Mouse (Mus musculus) C2C12 (cell line): Measurements from ENCODE around the gene Prkab2. TPM values are rescaled to one million over a fixed set of nuclear protein-coding genes. Genes with fewer than 3 reads are reported as not detected.

Source experiments
- H3K27me3 ChIP-seq: one replicate; pipeline ENCODE4 v1.6.1; 2011; ENCODE audit not compliant: control insufficient read depth, insufficient read depth, insufficient read length
- H3K36me3 ChIP-seq: one replicate; pipeline ENCODE4 v1.6.1; 2011; ENCODE audit not compliant: control insufficient read depth, insufficient read depth
- H3K4me3 ChIP-seq: one replicate; pipeline ENCODE4 v1.5.1; 2011; ENCODE audit warnings: mild to moderate bottlenecking, control low read depth; ENCODE audit not compliant: poor library complexity, insufficient read depth, severe bottlenecking
- H3K79me2 ChIP-seq: one replicate; pipeline ENCODE4 v1.6.1; 2011; ENCODE audit not compliant: control insufficient read depth, insufficient read depth
- H3K79me3 ChIP-seq: one replicate; pipeline ENCODE4 v1.6.1; 2011; ENCODE audit warnings: low read depth, control low read depth
- H3ac ChIP-seq: one replicate; pipeline ENCODE3; 2011; ENCODE audit warnings: low read depth; ENCODE audit not compliant: control insufficient read depth, insufficient read length
- CEBPB ChIP-seq: IDR thresholded peaks from one replicate; pipeline ENCODE4 v1.6.1; 2011; ENCODE audit warnings: low read depth, mild to moderate bottlenecking, control low read depth, moderate library complexity
- CTCF ChIP-seq: IDR thresholded peaks from one replicate; pipeline ENCODE4 v1.5.1; 2011; ENCODE audit not compliant: control insufficient read depth, insufficient read depth, insufficient read length
- FOSL1 ChIP-seq: IDR thresholded peaks from one replicate; pipeline ENCODE4 v1.8.0; 2011; ENCODE audit warnings: mild to moderate bottlenecking, low read length; ENCODE audit not compliant: poor library complexity, insufficient read depth, severe bottlenecking
- MAX ChIP-seq: IDR thresholded peaks from one replicate; pipeline ENCODE4 v1.6.1; 2011; ENCODE audit warnings: mild to moderate bottlenecking, control low read depth
- MYOD1 ChIP-seq: IDR thresholded peaks from one replicate; pipeline ENCODE4 v1.6.1; 2011; ENCODE audit warnings: low read depth; ENCODE audit not compliant: control insufficient read depth, insufficient read length
- MYOG ChIP-seq: IDR thresholded peaks from one replicate; pipeline ENCODE4 v1.6.1; 2011; ENCODE audit not compliant: control insufficient read depth, insufficient read length; ENCODE audit errors: extremely low read depth
- USF1 ChIP-seq: IDR thresholded peaks from one replicate; pipeline ENCODE4 v1.6.1; 2011; ENCODE audit warnings: low read depth, mild to moderate bottlenecking, control low read depth, moderate library complexity
- microRNA-seq: library from miRNA; unstranded; fragments of <30 nt; microRNA quantifications from one replicate; pipeline ENCODE4, GENCODE M21; 2019; ENCODE audit warnings: borderline microRNAs expressed
- polyA plus RNA-seq: library from polyadenylated mRNA; unstranded; fragments of >200 nt; fragmentation: generic; extraction: Trizol; gene quantifications from one replicate; pipeline ENCODE4 v1.2.1, GENCODE M21; 2012; ENCODE audit warnings: missing spikeins

The Prkab2 gene
- polyA plus RNA-seq, 1 experiment, result 5.6 TPM

GRCm38 (mm10) chr3:97710881-97711280, 52.9 kb downstream of the Prkab2 start:
- H3K79me3 ChIP-seq, result no peaks in the 10 kb centered on the region
- no peaks in the 10 kb centered on the region for H3K36me3 ChIP-seq
- no peak overlapping the region for H3K4me3 ChIP-seq
- no peaks in the 10 kb centered on the region for H3K27me3 ChIP-seq
- TF ChIP-seq CTCF (no peak), CEBPB (no peak), MAX (no peak), USF1 (no peak), MYOD1 (no peak), MYOG (no peak), FOSL1 (no peak)
- H3K79me2 ChIP-seq, result no peaks in the 10 kb centered on the region
- H3ac ChIP-seq, result no peak overlapping the region

GRCm38 (mm10) chr3:97715922-97716321, 57.9 kb downstream of the Prkab2 start:
- H3ac ChIP-seq, result no peak overlapping the region
- TF ChIP-seq CTCF, result no peak
- no peak for TF ChIP-seq FOSL1
- TF ChIP-seq USF1, result no peak
- no peak for TF ChIP-seq MYOD1
- TF ChIP-seq MAX, result no peak
- TF ChIP-seq CEBPB, result no peak
- TF ChIP-seq MYOG, result no peak
- H3K79me3 ChIP-seq, result no peaks in the 10 kb centered on the region
- H3K36me3 ChIP-seq, result no peaks in the 10 kb centered on the region
- no peaks in the 10 kb centered on the region for H3K79me2 ChIP-seq
- H3K4me3 ChIP-seq, result no peak overlapping the region
- no peaks in the 10 kb centered on the region for H3K27me3 ChIP-seq

GRCm38 (mm10) chr3:97719116-97719515, 61.1 kb downstream of the Prkab2 start:
- H3K79me2 ChIP-seq, result no peaks in the 10 kb centered on the region
- no peaks in the 10 kb centered on the region for H3K79me3 ChIP-seq
- TF ChIP-seq MYOG, result no peak
- no peaks in the 10 kb centered on the region for H3K36me3 ChIP-seq
- H3ac ChIP-seq, result no peak overlapping the region
- H3K27me3 ChIP-seq, result no peaks in the 10 kb centered on the region
- H3K4me3 ChIP-seq, result no peak overlapping the region

Small RNAs within 50 kb of the gene (microRNA-seq; reads per million reads assigned to microRNA genes)
- gene Mir7225, result not detected

Other genes with a start within 250 kb of the Prkab2 start
- not detected for gene Olfr1402, start 236.2 kb upstream of the Prkab2 start, polyA plus RNA-seq
- 6.6 TPM for gene Chd1l, start 48.0 kb upstream of the Prkab2 start, polyA plus RNA-seq
- gene Fmo5, start 29.4 kb upstream of the Prkab2 start, polyA plus RNA-seq, result 0.12 TPM
- not detected for gene Gm17651, start 16.5 kb downstream of the Prkab2 start, polyA plus RNA-seq
- 26.4 TPM for gene Pde4dip, start 230.5 kb downstream of the Prkab2 start, polyA plus RNA-seq
- gene Sec22b, start 243.0 kb downstream of the Prkab2 start, polyA plus RNA-seq, result 60.0 TPM